Mouse (Mus musculus): ENCODE measurements around the gene Fam172a.

The Fam172a gene

GRCm38 (mm10) chr13:78100664-78101063, 398.8 kb downstream of the Fam172a start:
- DNase-seq (ENCODE audit: low read depth, low spot score), result no peak

DNA sequence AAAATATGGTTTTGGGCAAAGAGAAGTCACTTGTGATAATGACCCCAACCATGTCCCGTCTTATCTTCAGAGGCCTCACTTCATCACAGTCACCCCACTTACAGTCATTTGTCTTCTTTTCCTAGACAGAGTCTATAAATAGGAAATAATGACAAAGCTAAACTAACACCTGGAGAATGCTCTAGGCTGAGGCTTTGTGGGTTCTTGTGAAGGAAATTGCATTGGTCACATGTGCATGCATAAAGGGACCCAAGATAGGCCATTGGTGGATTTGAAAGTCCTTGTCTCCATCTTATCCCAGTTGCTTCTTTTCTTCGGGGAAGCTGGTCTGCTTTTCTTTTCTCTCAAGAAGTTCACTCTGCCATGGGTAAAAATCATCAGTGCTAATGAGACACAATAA, 400.5 kb downstream of the Fam172a start:
- DNase-seq (ENCODE audit: low read depth, low spot score), result no peak

GRCm38 (mm10) chr13:78104851-78105250, 403.0 kb downstream of the Fam172a start:
- DNase-seq (ENCODE audit: low read depth, low spot score), result no peak

DNA sequence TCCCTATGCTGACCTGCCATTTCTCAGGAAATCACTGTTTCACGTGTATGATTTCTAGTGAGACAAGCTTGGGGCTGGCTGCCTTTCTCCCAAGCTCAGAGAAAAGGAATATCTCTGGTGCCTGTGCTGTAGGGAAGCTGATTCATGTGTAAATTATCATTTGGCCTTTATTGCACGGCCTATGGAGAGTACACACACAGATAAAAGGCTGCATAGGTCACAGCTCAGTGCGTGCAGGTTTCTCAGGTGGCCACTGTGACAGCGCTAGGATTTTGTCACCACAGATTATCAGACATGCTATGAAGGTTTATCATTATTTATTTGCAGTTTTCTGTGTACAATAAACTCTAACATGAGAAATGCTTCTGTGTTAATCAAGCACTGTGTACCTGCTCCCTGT, 408.8 kb downstream of the Fam172a start:
- DNase-seq (ENCODE audit: low read depth, low spot score), result no peak

DNA sequence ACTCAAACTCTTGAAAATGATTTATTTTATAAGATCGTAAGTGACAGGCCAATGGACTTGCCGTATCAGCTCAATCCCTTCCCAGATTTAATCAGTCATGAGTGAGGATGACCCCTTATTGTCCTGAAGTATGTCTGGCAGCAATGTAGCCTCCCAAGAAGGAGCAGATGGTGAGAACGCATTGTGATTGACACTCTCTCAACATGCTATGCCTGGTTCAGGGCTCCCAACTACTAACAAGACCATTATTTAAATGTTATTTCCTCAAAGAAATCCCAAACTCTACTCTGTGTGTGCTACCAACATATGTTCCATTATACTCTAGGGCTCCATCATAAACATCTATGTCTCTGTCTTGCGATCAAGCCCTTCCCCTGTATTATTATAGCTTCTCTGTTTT, 412.1 kb downstream of the Fam172a start:
- no peak for DNase-seq (ENCODE audit: low read depth, low spot score)

GRCm38 (mm10) chr13:78118715-78119114, 416.9 kb downstream of the Fam172a start:
- no peak for DNase-seq (ENCODE audit: low read depth, low spot score)

DNA sequence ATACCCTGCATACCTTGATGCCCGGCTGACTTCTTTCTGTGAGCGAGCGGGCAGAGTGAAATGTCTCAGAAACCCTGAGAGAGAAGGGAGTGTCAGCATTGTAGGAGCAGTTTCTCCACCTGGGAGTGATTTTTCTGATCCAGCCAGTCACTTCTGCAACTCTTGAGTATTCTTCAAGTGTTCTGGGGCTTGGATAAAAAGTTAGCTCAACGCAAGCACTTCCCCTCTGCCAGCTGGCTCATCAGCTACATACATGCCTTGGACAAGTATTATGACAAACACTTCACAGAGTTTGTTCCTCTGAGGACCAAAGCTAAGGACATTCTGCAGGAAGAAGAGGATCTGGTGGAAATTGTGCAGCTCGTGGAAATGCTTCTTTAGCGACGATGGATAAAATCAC, 420.2 kb downstream of the Fam172a start:
- no peak for DNase-seq (ENCODE audit: low read depth, low spot score)

- no peak for DNase-seq (ENCODE audit: low read depth, low spot score)
These were observed 422.1 kb downstream of the Fam172a start for GRCm38 (mm10) chr13:78123911-78124426.

DNA sequence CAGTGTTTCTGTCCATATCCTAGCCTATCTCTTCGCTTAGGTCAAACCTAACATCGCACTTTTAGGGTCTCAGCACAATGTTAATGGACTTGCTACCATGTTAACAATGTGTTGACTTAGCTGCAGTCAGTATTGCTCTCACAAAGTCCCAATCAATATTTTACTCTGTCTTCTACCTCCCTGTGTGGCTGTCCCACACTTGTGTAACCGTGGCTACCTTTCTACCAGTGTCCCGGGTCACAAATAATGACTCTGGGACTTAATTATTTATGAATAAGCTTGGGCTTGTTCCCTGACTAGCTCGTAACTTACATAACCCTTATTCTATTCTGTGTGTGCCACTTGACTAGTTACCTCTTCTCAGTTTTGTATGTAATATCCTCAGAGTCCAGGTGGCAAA, 455.6 kb downstream of the Fam172a start:
- DNase-seq (ENCODE audit: low read depth, low spot score), result no peak

DNA sequence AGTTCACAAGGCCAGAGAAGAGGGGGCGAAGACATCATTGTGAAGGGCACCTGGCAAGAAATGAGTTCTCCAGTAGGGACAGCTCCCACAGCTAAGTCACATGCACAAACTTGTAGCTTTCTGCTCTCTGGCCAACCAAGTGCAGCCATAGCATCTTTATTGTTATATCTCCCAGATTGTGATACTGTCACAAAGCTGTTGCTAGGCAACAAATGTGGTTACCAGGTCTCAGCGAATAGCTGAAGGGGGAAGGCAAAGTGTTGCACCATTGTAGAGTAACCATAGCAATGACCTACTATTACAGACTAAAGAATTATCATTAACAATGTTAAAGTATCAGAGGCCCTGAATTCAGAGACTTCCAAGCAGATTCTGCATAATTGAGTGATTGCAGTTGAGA, 460.3 kb downstream of the Fam172a start:
- DNase-seq (ENCODE audit: low read depth, low spot score), result peak; percentile 72

DNA sequence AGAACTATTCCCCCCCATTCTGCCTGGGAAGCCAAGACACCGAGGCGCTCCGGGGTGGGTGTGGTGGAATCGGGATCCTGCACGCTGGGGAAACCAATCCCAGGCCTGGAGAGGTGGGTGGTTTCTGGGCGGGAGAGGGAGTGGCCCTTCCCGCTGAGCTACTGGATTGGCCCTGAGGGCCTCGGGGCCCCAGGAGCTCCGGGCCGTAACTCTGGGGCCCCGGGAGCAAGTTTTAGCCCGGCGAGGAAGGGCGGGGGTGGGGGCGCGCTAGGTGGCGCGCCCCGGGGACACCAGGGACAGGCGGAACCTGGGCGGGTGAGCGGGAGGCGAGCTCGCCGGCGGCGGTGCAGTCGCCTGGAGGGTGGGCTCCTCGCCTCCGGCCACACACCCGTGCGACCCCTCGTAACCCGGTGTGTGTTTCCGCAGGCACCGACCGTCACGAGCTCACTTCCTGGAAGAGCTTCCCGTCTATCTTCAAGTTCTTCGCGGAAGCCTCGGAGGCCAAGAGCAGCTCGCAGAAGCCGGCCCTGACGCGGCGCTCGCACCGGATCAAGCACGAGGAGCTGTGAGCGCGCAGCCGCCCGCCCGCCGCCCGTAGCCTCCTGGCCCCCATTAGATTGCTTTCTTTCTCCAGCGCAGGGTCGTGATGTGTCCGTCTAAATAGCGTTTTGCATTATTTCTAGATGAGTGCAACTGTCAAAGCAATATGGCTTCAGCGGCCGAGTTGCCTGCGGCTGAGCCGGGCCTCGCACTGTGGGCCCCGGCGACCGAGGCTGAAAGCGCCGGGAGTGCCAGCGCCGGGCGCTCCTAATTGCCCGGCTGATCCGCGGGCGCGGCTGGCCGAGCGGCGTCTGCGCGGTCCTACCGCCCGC, 461.5 kb downstream of the Fam172a start:
- peak; percentile 94 for DNase-seq (ENCODE audit: low read depth, low spot score)

- no peak for DNase-seq (ENCODE audit: low read depth, low spot score)
These were observed 463.1 kb downstream of the Fam172a start for GRCm38 (mm10) chr13:78164941-78165340.

DNA sequence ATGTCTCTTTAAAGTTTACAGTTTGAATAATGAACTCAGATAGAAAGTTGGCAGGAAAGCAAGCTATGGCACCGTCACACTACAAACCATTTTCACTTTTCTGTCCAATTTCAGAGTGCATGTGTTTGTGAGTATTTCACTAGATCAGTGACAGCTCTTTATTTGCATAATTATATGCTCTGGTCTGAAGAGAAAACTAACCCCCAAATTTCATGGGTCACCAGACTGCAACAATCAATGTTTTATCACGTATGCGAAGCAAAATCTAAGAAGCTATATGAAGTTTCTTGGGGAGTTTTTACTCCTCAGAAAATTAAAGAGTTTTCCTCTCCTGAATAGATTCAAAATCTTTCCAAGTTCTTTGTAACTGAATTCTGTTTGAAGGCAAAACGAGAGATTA, 466.3 kb downstream of the Fam172a start:
- no peak for DNase-seq (ENCODE audit: low read depth, low spot score)

GRCm38 (mm10) chr13:78171320-78171719, 469.5 kb downstream of the Fam172a start:
- no peak for DNase-seq (ENCODE audit: low read depth, low spot score)

DNA sequence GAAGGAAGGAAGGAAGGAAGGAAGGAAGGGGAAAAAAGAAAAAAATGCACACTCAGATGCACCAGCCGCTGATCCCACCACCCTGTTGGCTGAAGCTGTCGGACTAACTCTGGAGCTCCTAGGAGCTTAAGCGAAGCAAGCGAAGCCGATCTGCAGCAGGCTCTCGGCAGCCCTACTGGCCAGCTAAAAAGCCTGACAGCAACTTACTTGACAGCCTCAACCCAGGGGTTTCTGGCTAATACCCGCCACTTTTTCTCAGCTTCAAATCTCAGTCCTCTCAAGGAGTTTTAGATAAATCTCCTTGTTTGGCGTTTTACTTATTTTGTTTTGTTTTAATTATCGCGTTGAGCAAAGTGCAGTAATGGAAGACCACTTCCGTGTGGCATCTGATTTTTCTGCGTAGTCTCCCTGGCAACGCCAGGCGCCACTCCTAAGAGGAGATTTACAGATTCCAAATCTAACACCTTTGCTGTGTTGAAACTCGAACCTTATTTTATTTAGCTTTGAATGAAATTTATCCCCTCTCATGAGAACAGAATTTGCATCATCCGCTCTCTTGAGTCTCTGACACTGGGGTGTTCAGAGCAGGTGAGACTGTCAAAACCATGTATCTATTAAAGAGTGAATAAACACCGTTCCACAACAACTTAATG, 470.3 kb downstream of the Fam172a start:
- peak; percentile 62 for DNase-seq (ENCODE audit: low read depth, low spot score)

GRCm38 (mm10) chr13:78172861-78173260, 471.0 kb downstream of the Fam172a start:
- no peak for DNase-seq (ENCODE audit: low read depth, low spot score)

GRCm38 (mm10) chr13:78174191-78174590, 472.4 kb downstream of the Fam172a start:
- DNase-seq (ENCODE audit: low read depth, low spot score), result no peak

DNA sequence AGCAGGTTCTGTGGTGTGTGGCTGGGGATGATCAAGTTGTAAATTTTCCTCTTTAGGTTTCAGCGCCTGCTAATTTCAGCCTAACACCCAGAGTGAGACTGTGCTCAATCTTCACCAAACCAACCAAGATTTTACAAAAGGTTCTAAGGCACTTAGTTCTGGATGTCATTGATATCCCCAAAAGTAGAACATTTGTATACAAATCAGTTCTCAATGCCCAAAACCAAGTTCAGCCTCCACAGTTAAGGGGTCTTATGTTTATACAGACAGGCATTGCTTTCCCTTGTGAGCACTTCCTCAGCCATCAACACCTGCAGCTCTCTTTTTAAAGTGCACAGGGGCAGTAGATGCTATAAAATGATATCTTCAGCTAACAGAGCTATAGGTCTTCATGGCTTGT, 473.1 kb downstream of the Fam172a start:
- no peak for DNase-seq (ENCODE audit: low read depth, low spot score)

- peak; percentile 83 for DNase-seq (ENCODE audit: low read depth, low spot score)
These were observed 474.1 kb downstream of the Fam172a start for GRCm38 (mm10) chr13:78175821-78176380.

DNA sequence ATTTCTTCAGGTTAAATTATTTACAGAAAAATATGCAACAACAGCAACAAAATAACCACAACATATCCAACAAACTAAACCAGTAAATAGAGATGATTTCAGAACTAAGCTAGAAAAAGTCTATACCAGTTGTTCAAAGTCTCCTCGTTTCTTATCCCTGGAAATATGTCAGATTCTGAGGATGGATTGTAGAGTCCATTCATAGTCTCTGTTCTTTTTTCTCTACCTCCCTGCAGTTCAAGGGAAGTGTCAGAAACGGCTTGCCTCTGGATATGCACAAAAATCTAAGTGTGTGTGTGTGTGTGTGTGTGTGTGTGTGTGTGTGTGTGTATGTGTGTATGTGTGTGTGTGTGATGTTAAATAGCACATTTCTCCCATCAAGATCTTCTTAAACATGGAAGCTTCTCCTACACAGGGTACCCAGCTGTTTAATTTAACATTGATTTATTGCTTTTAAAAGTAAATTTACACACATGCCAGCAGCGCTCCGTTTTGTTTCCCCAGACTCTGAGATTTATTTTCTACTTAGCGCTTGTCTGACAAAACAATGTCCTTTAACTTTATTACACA, 475.6 kb downstream of the Fam172a start:
- no peak for DNase-seq (ENCODE audit: low read depth, low spot score)

- DNase-seq (ENCODE audit: low read depth, low spot score), result no peak
These were observed 476.2 kb downstream of the Fam172a start for GRCm38 (mm10) chr13:78178021-78178420.

- DNase-seq (ENCODE audit: low read depth, low spot score), result no peak
These were observed 476.9 kb downstream of the Fam172a start for GRCm38 (mm10) chr13:78178771-78179170.
